Mouse (Mus musculus) liver, embryonic 14.5 days (tissue): ENCODE results near the gene Chka. TPM values are rescaled to one million over a fixed set of nuclear protein-coding genes. Genes with fewer than 3 reads are reported as not detected.
A peak's percentile ranks its signal among the peaks of the same experiment; 100 is the strongest.

Source experiments
- ATAC-seq: fragments of 200-750 bp; cut with Nextera tagmentation; 2 replicates; pipeline ENCODE4 v1.8.0; 2017; ENCODE audit warnings: moderate number of reproducible peaks, mild to moderate bottlenecking, moderate library complexity; ENCODE audit not compliant: insufficient read depth
- DNase-seq, 3 experiments: peaks; one replicate each; pipeline ENCODE4 v3.0.0-alpha.2; 2012 to 2013; ENCODE audit warnings: low read depth in 3 of 3, low spot score in 3 of 3
- H3K27ac ChIP-seq: fragments of 300-500 bp; sonication (generic); 2 replicates; pipeline ENCODE4 v1.5.1; 2014; ENCODE audit warnings: moderate library complexity, mild to moderate bottlenecking, control low read depth, inconsistent platforms
- H3K27me3 ChIP-seq: fragments of 300-500 bp; sonication (generic); 2 replicates; pipeline ENCODE4 v1.6.1; 2014; ENCODE audit warnings: mild to moderate bottlenecking, low read length, moderate library complexity; ENCODE audit not compliant: control insufficient read depth, insufficient read depth
- H3K36me3 ChIP-seq: fragments of 300-500 bp; sonication (generic); replicated peaks from 2 replicates; pipeline ENCODE4 v1.6.1; 2014; ENCODE audit warnings: low read depth; ENCODE audit not compliant: control insufficient read depth, insufficient read depth
- H3K4me1 ChIP-seq, 2 experiments: fragments of 200-500 bp in 1 of 2; fragments of 300-500 bp in 1 of 2; sonication (generic) in 1 of 2; replicated peaks; 2 replicates each; pipeline ENCODE4 v1.6.1; 2012 to 2014; ENCODE audit warnings: antibody characterized with exemption in 1 of 2, inconsistent platforms in 1 of 2, low read length in 1 of 2; ENCODE audit not compliant: control insufficient read depth in 2 of 2, insufficient read depth in 2 of 2
- H3K4me2 ChIP-seq: fragments of 300-500 bp; sonication (generic); 2 replicates; pipeline ENCODE4 v1.6.1; 2014; ENCODE audit warnings: low read depth, mild to moderate bottlenecking, control low read depth, moderate library complexity
- H3K4me3 ChIP-seq, 2 experiments: fragments of 200-500 bp in 1 of 2; fragments of 300-500 bp in 1 of 2; sonication (generic) in 1 of 2; 2 replicates each; pipeline ENCODE4 v1.5.1; 2012 to 2014; ENCODE audit warnings: low read depth in 2 of 2, low read length in 2 of 2, mild to moderate bottlenecking in 2 of 2, control low read depth in 1 of 2, inconsistent platforms in 1 of 2, moderate library complexity in 1 of 2; ENCODE audit not compliant: insufficient read depth in 1 of 2
- H3K9ac ChIP-seq: fragments of 300-500 bp; sonication (generic); replicated peaks from 2 replicates; pipeline ENCODE4 v1.6.1; 2014; ENCODE audit warnings: mild to moderate bottlenecking, control low read depth, moderate library complexity
- H3K9me3 ChIP-seq: fragments of 300-500 bp; sonication (generic); 2 replicates; pipeline ENCODE4 v1.6.1; 2016; ENCODE audit warnings: low read length, mixed read lengths; ENCODE audit not compliant: control insufficient read depth
- CTCF ChIP-seq: IDR thresholded peaks from 2 replicates; pipeline ENCODE4 v1.5.1; 2016; ENCODE audit warnings: antibody characterized with exemption, low read depth, control low read depth
- EP300 ChIP-seq: IDR thresholded peaks from 2 replicates; pipeline ENCODE4 v1.6.1; 2016; ENCODE audit warnings: antibody characterized with exemption, low read depth
- WGBS: fragments of 180-500 bp; shearing (Covaris S2); extraction: QIAGEN DNeasy Blood & Tissue Kit; methylation state at CpG from one replicate; pipeline ENCODE4 v1.1.7; 2014; ENCODE audit not compliant: insufficient replicate concordance; 5-methylcytosine and 5-hydroxymethylcytosine counted together
- polyA plus RNA-seq, 2 experiments: library from polyadenylated mRNA; depleted of rRNA in 1 of 2; stranded (reverse) in 1 of 2; unstranded in 1 of 2; fragments of >200 nt; fragmentation: Nextera tagmentation in 1 of 2; extraction: Ambion mirVana in 1 of 2; gene quantifications; 2 replicates each; pipeline versions ENCODE4 v1.2.1 to v1.2.3; 2012 to 2014

Chka gene
- polyA plus RNA-seq, 2 experiments: 10.3 to 17.0 TPM

DNA sequence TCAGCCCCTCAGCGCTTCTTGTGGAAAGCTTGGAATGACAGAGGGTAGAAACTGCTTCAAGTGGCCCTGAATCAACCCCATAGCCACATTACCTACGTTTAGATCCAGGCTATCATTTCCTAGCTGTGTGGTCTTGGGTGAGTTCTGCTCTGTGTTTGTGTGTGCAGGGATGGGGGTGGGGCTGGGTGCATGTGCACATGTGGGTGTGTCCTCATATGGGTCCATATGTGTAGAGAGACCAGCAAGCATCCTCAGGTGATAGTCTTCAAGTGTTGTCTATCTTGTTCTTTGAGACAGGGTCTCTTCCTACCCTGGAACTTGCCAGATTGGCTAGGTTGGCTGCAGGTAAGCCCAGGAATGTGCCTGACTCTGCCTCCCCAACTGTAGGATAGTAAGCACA, 2.3 kb upstream of the Chka start:
- H3K9ac ChIP-seq: no peak overlapping the region
- no peak for ATAC-seq
- TF ChIP-seq EP300 (no peak), CTCF (no peak)
- 65% methylated on average over 2 of the region's 2 CpGs for WGBS
- no peak overlapping the region for H3K4me2 ChIP-seq
- no peaks in the 10 kb centered on the region for H3K36me3 ChIP-seq
- no peaks in the 10 kb centered on the region for H3K27me3 ChIP-seq
- no peak overlapping the region for H3K27ac ChIP-seq
- H3K9me3 ChIP-seq: no peaks in the 10 kb centered on the region
- H3K4me3 ChIP-seq: no peak overlapping the region
- no peak for DNase-seq
- peaks cover 5 to 14% of the 10 kb centered on the region in 2 experiments for H3K4me1 ChIP-seq

GRCm38 (mm10) chr19:3850076-3850475, 1.5 kb upstream of the Chka start:
- no peaks in the 10 kb centered on the region for H3K27me3 ChIP-seq
- no peak for DNase-seq
- TF ChIP-seq CTCF (no peak), EP300 (no peak)
- H3K27ac ChIP-seq: no peak overlapping the region
- H3K4me2 ChIP-seq: no peak overlapping the region
- H3K9ac ChIP-seq: no peak overlapping the region
- 24% methylated on average over 5 of the region's 5 CpGs for WGBS
- no peak overlapping the region for H3K4me3 ChIP-seq
- no peaks in the 10 kb centered on the region for H3K36me3 ChIP-seq
- no peaks in the 10 kb centered on the region for H3K9me3 ChIP-seq
- no peak for ATAC-seq
- H3K4me1 ChIP-seq: peaks cover 5 to 14% of the 10 kb centered on the region in 2 experiments

DNA sequence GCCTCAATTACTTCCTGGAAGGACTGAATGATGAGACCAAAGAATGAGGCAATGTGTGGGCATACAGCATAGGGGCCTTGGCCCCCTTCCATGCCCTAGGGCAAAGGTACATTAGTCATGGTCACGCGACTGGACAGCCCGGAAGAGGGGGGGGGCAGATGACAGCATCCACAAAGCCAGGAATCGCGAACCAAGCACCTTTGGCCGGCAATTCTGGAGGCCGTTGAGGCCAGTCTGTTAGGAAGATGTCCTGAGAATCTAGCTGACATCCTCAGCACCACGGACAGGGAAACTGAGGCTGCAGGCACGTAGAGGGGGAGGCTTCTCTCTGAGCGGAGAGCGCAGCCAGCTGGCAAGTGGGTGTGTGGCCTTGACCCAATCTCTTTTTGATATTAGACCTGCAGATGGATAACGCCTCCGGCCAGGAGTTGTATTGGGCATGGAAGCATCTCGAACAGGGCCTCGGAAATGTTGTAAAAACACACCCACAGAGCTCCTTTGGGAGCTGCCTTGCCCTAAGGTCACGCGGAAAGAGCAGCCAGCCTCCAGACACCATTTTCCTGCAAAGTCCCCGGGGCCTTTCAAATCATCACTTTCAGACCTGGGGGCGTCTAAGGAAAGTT, 615 bp upstream of the Chka start:
- peak; percentile 19; the same call in 1 of the 2 replicates for ATAC-seq
- peaks cover 5 to 17% of the 10 kb centered on the region in 2 experiments for H3K4me1 ChIP-seq
- TF ChIP-seq CTCF (0 out of 2 replicates have a peak, but pooled peaks have one; percentile 16), EP300 (no peak)

DNA sequence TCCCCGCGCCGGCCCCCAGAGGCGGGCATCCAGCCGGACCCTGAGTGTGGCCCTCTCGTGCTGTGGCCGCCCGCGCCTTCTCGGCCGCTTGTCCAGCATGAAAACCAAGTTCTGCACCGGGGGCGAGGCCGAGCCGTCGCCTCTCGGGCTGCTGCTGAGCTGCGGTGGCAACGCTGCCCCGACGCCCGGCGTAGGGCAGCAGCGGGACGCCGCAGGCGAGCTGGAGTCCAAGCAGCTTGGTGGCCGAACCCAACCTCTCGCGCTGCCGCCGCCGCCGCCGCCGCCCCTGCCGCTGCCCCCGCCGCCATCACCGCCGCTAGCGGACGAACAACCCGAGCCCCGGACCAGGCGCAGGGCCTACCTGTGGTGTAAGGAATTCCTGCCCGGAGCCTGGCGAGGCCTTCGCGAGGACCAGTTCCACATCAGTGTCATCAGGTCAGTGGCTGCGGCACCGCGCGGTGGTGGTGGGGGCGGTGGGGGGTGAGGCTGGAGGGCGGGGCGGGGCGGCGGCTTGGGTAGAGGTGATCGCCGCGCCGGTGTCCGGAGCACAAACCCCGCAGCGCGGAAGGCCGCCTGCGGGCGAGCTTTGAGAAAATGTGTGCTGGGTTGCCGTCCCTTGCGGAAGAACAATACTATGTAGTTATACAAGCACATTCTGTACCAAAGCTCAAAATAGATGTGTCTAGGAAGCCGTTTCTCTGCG, 557 bp downstream of the Chka start:
- Histone ChIP-seq H3K4me3 (peak overlapping the region; percentile 71 to 80), H3K27ac (peak overlapping the region; percentile 89), H3K4me2 (peak overlapping the region; percentile 100), H3K4me1 (peaks cover 5 to 17% of the 10 kb centered on the region in 2 experiments), H3K9me3 (no peaks in the 10 kb centered on the region), H3K27me3 (no peaks in the 10 kb centered on the region), H3K36me3 (no peaks in the 10 kb centered on the region), H3K9ac (peak overlapping the region; percentile 89)
- ATAC-seq: peak; percentile 50
- peak in 1 of 3 experiments; percentile 11 for DNase-seq
- under 1% methylated on average over 70 of the region's 74 CpGs for WGBS
- TF ChIP-seq EP300 (no peak), CTCF (no peak)

More for the DNA sequence above, 615 bp upstream of the Chka start:
- Histone ChIP-seq H3K36me3 (no peaks in the 10 kb centered on the region), H3K27me3 (no peaks in the 10 kb centered on the region), H3K4me2 (peak overlapping the region; percentile 100), H3K4me3 (peak overlapping the region; percentile 77 to 80), H3K9ac (peak overlapping the region; percentile 65), H3K27ac (peak overlapping the region; percentile 54), H3K9me3 (no peaks in the 10 kb centered on the region)
- 9% methylated on average over 19 of the region's 19 CpGs for WGBS
- DNase-seq: peak in 1 of 3 experiments; percentile 35

DNA sequence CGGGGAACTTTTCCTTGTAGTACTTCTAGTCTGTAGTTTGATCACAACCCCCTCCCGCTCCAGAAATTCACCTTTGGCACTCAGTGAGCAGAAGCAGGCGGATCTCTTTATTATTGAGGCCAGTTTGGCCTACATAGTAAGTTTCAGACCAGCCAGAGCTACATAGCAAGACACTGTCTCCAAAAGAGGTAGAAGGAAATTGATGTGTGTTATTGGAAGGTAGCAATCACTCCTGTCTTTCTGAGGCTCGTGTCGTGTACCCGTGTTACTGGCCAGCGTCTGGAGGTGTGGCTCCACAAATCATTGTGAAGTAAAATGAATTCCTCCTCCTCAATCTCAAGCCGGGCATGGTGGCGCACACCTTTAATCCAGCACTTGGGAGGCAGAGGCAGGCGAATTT, 1.5 kb downstream of the Chka start:
- no peak for ATAC-seq
- Histone ChIP-seq H3K9me3 (no peaks in the 10 kb centered on the region), H3K27me3 (no peaks in the 10 kb centered on the region), H3K4me2 (peak overlapping the region; percentile 100), H3K27ac (no peak overlapping the region), H3K36me3 (no peaks in the 10 kb centered on the region), H3K9ac (no peak overlapping the region), H3K4me3 (peak overlapping the region in 1 of 2 experiments; percentile 80; a peak in 2 of 4 replicates), H3K4me1 (peaks cover 5 to 17% of the 10 kb centered on the region in 2 experiments)
- TF ChIP-seq CTCF: no peak
- TF ChIP-seq EP300: no peak
- 70% methylated on average over 10 of the region's 10 CpGs for WGBS
- DNase-seq: no peak
